Mouse (Mus musculus): ENCODE data around the gene Rere.
"Not testable (repeated sequence)": the region's sequence is repeated elsewhere in the genome, so short reads cannot be mapped to it uniquely, and the experiment has no call there.

Rere gene

GRCm38 (mm10) chr4:150283993-150284392 lies 2.5 kb downstream of the Rere start:
- DNase-seq (ENCODE audit: low spot score): no peak

- DNase-seq (ENCODE audit: low spot score): no peak
These were observed 5.5 kb downstream of the Rere start for GRCm38 (mm10) chr4:150286980-150287379.

GRCm38 (mm10) chr4:150287463-150287862 lies 6.0 kb downstream of the Rere start:
- DNase-seq (ENCODE audit: low spot score): not testable (repeated sequence)

- DNase-seq (ENCODE audit: low spot score): no peak
These were observed 10.5 kb downstream of the Rere start for GRCm38 (mm10) chr4:150291900-150292299.

- DNase-seq (ENCODE audit: low spot score): no peak
These were observed 13.4 kb downstream of the Rere start for GRCm38 (mm10) chr4:150294870-150295269.

- no peak for DNase-seq (ENCODE audit: low spot score)
These were observed 14.5 kb downstream of the Rere start for GRCm38 (mm10) chr4:150295966-150296365.

- no peak for DNase-seq (ENCODE audit: low spot score)
These were observed 21.3 kb downstream of the Rere start for GRCm38 (mm10) chr4:150302726-150303125.

- DNase-seq (ENCODE audit: low spot score): no peak
These were observed 25.3 kb downstream of the Rere start for GRCm38 (mm10) chr4:150306701-150307100.

- DNase-seq (ENCODE audit: low spot score): no peak
These were observed 25.8 kb downstream of the Rere start for GRCm38 (mm10) chr4:150307226-150307625.

GRCm38 (mm10) chr4:150311431-150311830 lies 30.0 kb downstream of the Rere start:
- no peak for DNase-seq (ENCODE audit: low spot score)

- DNase-seq (ENCODE audit: low spot score): no peak
These were observed 31.2 kb downstream of the Rere start for GRCm38 (mm10) chr4:150312646-150313045.

GRCm38 (mm10) chr4:150315301-150315700 lies 33.9 kb downstream of the Rere start:
- DNase-seq (ENCODE audit: low spot score): no peak

- no peak for DNase-seq (ENCODE audit: low spot score)
These were observed 35.1 kb downstream of the Rere start for GRCm38 (mm10) chr4:150316546-150316945.

GRCm38 (mm10) chr4:150325046-150325801 lies 43.8 kb downstream of the Rere start:
- DNase-seq (ENCODE audit: low spot score): no peak

- no peak for DNase-seq (ENCODE audit: low spot score)
These were observed 44.6 kb downstream of the Rere start for GRCm38 (mm10) chr4:150326005-150326404.

- no peak for DNase-seq (ENCODE audit: low spot score)
These were observed 46.0 kb downstream of the Rere start for GRCm38 (mm10) chr4:150327476-150327875.

- DNase-seq (ENCODE audit: low spot score): no peak
These were observed 52.7 kb downstream of the Rere start for GRCm38 (mm10) chr4:150333927-150334682.

- no peak for DNase-seq (ENCODE audit: low spot score)
These were observed 55.8 kb downstream of the Rere start for GRCm38 (mm10) chr4:150337260-150337659.

- no peak for DNase-seq (ENCODE audit: low spot score)
These were observed 57.6 kb downstream of the Rere start for GRCm38 (mm10) chr4:150338906-150339650.

GRCm38 (mm10) chr4:150340796-150341525 lies 59.5 kb downstream of the Rere start:
- no peak for DNase-seq (ENCODE audit: low spot score)

- no peak for DNase-seq (ENCODE audit: low spot score)
These were observed 63.1 kb downstream of the Rere start for GRCm38 (mm10) chr4:150344526-150344925.

Measured in ovary, postnatal 14 days (tissue).